Mouse (Mus musculus) MEL (cell line): ENCODE measurements around the gene Lama5.

Experiments used
- GATA1 ChIP-seq: IDR thresholded peaks from 2 replicates; pipeline ENCODE4 v1.6.1; 2011; ENCODE audit warnings: low read depth, low read length, improper control_type of control experiment
- POLR2A ChIP-seq, 2 experiments: IDR thresholded peaks; 2 replicates each; pipeline ENCODE4 v1.6.1; 2011 to 2012; ENCODE audit warnings: low read length in 2 of 2, mild to moderate bottlenecking in 2 of 2, control low read depth in 1 of 2, improper control_type of control experiment in 1 of 2, low read depth in 1 of 2, moderate library complexity in 1 of 2; ENCODE audit not compliant: control insufficient read depth in 1 of 2, insufficient read depth in 1 of 2, poor library complexity in 1 of 2
- SIN3A ChIP-seq: IDR thresholded peaks from 2 replicates; pipeline ENCODE4 v1.6.1; 2012; ENCODE audit warnings: low read length, improper control_type of control experiment, inconsistent platforms
- TBP ChIP-seq: IDR thresholded peaks from 2 replicates; pipeline ENCODE4 v1.8.0; 2011; ENCODE audit warnings: low read depth, low read length, improper control_type of control experiment

- TF ChIP-seq POLR2A (IDR thresholded peaks at IDR 0.05; ENCODE audit: control insufficient read depth in 1 of 2, insufficient read depth in 1 of 2, low read depth in 1 of 2, low read length in 2 of 2, poor library complexity in 1 of 2) (no peak), SIN3A (no peak), TBP (no peak), GATA1 (no peak)
Measured at GRCm38 (mm10) chr2:180214352-180214978, 11.2 kb downstream of the Lama5 start.
